Mouse (Mus musculus): Measurements from ENCODE around the gene Wbp2.
"Not testable (repeated sequence)": the region's sequence is repeated elsewhere in the genome, so short reads cannot be mapped to it uniquely, and the experiment has no call there.

Gene Wbp2

GRCm38 (mm10) chr11:116086258-116087193, at the start of gene Wbp2:
Gene Wbp2, minus strand, starts transcription at chr11:116086995.
- DNase-seq: peak; percentile 95

DNA sequence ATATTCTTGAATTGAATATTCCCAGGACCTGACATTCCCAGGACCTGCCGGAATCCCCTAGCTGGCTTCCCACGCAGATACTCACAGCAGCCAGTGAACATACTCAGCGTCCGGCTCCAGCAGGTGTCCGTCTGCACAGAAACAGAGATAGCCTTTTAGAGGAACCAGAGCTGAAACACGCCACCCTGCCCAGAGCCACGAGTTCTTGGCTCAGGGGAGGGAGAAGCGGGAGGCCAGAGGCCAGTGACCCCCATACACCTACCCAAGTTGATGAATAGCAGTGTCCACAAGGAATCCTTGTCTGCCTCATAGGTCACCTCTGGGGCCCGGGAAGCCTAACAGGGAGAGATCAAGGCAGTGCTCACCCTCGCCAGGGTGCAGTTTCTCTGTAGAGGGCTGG, 47.4 kb upstream of the Wbp2 start:
- peak in 1 of 2 experiments; percentile 9 for DNase-seq

GRCm38 (mm10) chr11:116133497-116133896, 46.7 kb upstream of the Wbp2 start:
- DNase-seq: peak in 1 of 2 experiments; percentile 19

DNA sequence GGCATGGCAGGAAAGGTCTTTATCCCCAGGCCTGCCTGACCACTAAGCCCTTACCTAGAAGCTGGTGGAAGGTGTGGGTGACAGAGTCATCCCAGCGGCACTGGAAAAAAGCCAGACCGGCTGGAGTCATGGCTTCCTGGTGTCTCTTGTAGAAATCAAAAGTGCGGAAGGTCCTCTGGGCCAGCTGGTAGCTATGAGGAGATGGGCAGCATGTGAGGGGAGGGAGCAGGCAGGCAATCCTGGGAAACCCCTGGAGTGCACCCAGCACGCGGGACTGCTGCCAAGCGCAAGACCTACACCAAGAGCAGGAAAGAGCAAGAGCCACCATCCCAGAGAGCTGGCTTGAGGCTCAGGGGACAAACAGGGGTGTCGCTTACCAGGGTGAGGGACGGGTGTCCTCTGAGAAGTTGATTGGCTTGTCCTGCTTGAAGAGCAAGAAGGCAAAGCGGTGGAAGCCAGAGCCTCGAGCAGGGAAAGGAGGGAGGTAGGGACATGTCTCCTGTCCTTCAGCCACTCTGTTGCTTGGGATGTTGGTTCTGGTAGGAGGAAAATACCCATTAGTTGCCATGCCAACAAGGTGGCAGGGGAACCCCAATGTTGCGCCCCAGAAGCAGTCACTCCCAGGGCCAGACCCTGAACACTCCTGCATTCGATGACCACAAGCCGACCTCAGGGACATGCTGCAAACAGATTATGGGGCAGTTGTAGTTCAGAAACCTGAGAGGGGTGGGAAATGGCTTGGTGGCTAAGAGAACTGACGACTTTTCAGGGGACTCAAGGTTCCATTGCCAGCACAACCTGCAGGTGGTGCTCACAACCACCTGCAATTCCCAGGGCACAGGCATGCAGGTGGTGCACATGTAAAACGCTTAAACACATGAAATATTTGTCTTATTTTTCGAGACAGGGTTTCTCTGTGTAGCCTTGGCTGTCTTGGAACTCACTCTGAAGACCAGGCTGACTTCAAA, 45.9 kb upstream of the Wbp2 start:
- DNase-seq: peak; percentile 38 to 53

DNA sequence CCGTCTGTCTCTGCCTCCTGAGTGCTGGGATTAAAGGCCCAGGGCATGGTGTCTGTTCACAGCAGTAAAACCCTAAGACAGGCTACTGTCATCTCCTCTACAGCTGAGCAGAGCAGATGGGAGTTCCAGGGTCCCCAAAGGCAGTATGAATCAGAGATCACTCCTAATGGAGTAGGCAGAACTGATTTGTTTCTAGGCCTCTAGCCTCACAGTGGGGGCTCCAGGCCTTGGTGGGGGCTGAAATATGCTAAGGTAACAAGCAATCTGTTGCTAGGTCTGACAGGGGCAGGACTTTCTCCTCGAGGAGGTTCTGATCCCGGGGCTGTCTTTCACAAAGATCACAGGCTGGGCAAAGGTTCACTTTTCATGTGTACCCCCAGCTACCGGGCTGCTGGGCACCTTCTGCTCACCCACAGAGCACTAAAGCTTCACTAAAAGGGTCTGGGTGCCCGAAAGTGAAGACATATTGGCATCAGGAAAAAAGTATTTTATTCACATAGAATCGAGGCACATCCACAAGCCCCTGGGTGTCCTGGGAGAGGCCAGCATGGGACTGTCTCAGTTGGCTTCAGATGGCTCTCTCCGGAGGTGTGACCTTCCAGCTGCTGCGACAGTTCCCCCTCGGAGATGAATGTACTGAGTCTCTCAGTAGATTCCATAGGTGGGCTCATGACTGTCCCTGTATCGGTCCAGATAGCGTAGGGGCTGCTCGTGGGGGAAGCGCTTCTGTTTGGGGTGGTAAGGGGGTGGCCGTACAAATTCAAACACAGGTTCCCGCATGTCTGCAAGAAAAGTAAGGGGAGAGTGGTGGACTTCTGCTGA, 44.8 kb upstream of the Wbp2 start:
- peak in 1 of 2 experiments; percentile 44 for DNase-seq

DNA sequence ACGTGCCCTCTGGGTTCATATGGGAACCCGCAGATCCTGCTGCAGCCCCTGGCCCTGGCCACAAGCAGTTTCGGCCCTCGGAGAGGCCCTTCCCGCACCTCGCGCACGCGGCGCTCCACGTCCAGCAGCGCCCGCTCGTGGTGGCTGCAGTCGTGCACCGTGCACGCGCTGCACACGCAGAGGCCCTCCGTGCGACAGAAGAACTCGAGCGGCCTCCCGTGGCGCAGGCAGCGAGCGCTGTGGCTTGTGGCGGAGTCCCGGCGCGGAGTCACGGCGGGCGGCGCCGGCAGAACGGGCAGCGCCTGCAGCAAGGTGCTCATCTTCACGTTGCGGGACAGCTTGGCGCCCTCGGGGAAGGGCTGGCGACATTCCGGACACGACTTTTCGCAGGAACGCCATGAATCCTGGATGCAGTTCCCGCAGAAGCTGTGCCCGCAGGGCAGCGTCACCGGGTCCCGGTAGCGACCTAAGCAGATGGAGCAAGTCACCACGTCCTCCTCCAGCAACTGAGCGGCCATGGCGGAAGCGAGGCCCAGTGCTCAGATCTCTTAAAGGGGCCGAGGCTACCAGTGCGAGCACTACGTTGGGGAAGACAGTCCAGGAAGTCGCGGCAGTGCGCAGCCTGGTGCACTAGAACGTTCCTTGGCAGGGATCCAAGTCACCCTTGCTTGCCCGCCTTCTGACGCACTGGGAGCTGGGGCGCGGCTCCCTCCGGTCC, 43.9 kb upstream of the Wbp2 start, which contains the start of gene Trim65:
Trim65 (minus strand) TSS at position 641 of the 718 bp plus-strand sequence.
- DNase-seq: peak; percentile 88 to 94

DNA sequence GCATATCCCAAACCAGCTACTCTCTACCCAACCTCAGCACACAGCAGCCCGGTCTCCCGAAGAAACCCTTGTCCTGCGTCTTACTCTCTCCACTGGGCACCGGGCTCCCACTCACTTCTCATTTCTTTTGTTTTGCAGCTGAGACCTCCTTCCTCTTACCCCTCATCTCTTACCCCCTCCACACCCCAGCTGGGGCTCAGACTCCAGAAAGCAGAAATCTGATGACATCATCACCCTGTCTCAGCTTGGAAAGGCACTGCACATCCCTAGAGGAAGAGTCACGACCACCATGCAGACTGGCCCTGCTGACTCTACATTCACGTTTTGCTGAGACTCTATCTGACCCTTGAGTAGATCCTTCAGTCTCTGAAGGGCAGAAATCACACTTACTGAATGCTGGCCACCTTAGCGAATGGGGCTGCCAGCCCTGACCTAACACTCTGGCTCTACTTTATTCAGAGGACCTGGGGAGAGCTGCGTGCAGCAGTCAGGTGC, 43.2 kb upstream of the Wbp2 start:
- DNase-seq: peak in 1 of 2 experiments; percentile 27

- DNase-seq: peak in 1 of 2 experiments; percentile 16
Measured at GRCm38 (mm10) chr11:116129091-116129790, 42.4 kb upstream of the Wbp2 start.

- peak in 1 of 2 experiments; percentile 46 for DNase-seq
Measured at GRCm38 (mm10) chr11:116127986-116128385, 41.2 kb upstream of the Wbp2 start.

DNA sequence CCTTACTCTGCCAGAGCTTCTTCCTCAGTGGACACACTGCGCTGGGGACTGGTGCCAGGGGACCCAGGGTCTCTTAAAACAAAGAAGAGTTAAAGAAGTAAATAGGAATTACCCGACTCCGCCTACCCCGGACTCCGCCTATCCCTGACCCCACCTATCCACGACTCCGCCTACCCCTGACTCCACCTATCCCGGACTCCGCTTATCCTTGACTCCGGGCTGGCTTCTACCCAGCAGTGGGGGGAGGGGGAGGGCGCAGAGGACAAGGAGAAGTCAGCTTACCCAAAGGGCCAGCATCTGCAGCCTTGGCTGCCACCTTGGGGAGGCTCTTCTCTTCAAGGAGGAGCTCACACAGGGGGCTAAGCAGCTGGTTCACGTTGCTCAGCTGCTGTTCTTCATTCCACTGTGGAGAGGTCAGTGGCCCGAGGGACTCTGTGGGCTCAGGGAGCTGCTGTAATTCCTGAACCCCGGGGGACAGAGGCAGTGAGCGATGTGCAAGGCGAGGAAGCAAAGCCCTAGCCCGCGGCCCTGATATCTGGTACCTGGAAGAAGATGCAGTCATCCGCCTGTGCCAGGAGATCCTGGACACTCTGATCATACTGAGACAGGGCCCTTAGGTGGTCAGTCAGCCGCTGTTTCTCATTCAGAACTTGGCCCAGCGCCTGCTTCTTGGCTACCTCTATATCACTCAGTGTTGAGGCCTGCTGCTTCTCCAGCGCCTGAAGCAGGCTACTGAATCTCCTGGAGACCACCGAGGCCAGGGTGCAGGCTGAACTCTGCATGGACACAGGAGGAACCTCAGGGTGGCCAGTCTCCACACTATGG, 40.6 kb upstream of the Wbp2 start, which contains the start of gene Trim47:
Trim47 (minus strand) TSS at position 55 of the 825 bp plus-strand sequence.
- peak in 1 of 2 experiments; percentile 65 for DNase-seq

GRCm38 (mm10) chr11:116126261-116126660, 39.5 kb upstream of the Wbp2 start:
- DNase-seq: peak in 1 of 2 experiments; percentile 5

- not testable (repeated sequence) for DNase-seq
Measured at GRCm38 (mm10) chr11:116121731-116122245, 35.0 kb upstream of the Wbp2 start.

GRCm38 (mm10) chr11:116117819-116118218, 31.0 kb upstream of the Wbp2 start:
- DNase-seq: no peak

DNA sequence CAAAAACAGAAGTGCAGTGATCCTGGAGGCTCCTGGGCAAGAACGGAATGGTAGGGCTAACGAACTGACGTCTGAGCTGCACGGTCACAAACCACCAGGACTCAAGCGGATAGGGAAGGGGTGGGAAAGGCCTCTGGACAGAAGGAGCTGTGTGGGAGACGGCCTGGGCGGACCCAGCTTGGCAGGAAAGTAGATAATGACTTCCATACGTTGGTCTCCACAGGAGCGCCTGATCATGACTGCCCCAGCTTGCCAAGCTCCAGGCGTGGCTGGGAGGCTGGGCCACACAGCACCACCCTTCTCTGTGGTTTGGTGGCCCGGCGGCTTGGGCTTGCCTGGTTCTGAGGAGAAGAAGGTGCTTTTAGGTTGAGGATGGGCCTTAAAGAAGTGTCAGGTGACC, 30.4 kb upstream of the Wbp2 start:
- no peak for DNase-seq

GRCm38 (mm10) chr11:116111611-116112203, 24.9 kb upstream of the Wbp2 start:
- DNase-seq: no peak

DNA sequence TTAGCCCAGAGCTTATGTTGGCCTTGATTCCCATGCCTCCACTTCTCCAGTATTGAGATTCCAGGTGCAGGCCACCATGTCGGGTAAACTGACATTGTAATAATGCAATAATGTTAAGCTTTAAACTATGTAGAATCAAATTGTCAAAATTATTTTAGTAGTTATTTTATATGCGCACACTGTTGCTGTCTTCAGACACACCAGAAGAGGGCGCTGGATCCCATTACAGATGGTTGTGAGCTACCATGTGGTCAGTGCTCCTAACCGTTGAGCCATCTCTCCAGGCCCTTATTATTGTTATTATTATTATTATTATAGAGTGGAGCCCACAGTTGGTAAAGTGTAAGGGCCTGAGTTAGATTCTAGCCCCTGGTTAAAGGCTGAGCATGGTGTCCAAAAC, 24.3 kb upstream of the Wbp2 start:
- DNase-seq: no peak

- DNase-seq: no peak
Measured at GRCm38 (mm10) chr11:116110540-116110939, 23.7 kb upstream of the Wbp2 start.

DNA sequence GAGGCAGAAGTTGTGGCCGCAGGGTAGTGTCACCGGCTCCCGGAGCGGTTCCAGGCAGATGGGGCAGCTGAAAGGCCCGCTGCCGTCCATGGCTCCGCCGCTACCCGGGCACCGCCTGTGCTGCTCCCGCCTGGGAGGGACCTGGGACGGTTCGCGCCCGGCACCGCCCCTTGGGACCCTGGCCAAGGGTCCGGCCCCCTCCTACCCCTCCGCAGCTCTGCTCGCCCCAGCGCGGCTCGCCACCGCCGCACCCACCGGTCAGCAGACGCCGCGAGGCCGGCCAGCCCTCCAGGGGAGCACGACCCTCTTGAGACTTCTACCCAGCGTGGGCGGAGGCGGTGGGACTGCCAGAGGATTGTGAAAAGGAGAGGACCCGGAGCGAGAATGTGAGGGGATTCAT, 23.3 kb upstream of the Wbp2 start:
- no peak for DNase-seq

All from cerebellum, postnatal 25 days (tissue).